Mouse (Mus musculus) cerebellum, adult 11 months (tissue): ENCODE results near the gene Serpinh1.

Source experiments
- DNase-seq: peaks from one replicate; pipeline ENCODE4 v3.0.0; 2022

Serpinh1 gene

DNA sequence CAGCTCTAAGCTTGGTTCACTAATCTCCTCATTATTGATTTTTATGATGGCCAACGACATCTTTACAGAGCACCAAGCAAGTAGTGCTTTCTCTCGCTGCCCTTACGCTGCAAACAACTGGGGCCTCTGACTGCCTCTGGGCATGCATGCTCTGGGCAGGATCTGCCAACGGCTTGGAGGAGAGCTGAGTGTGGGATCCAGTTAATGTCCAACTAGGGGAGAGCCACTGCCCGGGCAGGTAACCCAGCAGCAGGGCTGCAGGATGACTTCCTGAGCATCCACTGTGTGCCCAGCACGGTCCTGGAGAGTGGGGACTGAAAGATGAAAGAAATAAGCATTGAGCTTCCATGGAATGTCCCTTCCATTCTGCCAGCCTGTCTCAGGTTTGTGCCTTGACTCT lies 13.7 kb upstream of the Serpinh1 start:
- no peak for DNase-seq

GRCm38 (mm10) chr7:99365069-99365468 lies 12.0 kb upstream of the Serpinh1 start:
- DNase-seq, result peak; percentile 44

DNA sequence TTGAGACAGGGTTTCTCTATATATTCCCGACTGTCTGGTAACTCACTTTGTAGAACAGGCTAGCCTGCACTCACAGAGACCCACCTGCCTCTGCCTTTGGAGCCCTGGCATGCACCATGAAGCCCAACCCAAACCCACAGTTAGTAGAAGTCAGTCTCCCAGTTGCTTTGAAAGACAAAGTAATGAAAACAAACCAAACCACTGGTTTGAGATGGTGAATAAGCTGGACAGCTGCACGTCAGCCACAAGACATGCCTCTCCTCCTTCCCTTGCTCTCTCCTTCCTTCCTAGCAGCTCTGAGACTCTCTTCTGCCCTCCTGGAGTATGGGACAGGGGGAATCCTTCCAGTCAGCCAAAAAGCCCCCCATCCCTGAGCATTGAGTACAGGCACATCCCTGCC lies 9.1 kb upstream of the Serpinh1 start:
- no peak for DNase-seq

GRCm38 (mm10) chr7:99360803-99361414 lies 7.9 kb upstream of the Serpinh1 start:
- no peak for DNase-seq

GRCm38 (mm10) chr7:99360021-99360802 lies 7.2 kb upstream of the Serpinh1 start:
- no peak for DNase-seq

- no peak for DNase-seq
Measured at GRCm38 (mm10) chr7:99358371-99358770, 5.3 kb upstream of the Serpinh1 start.

DNA sequence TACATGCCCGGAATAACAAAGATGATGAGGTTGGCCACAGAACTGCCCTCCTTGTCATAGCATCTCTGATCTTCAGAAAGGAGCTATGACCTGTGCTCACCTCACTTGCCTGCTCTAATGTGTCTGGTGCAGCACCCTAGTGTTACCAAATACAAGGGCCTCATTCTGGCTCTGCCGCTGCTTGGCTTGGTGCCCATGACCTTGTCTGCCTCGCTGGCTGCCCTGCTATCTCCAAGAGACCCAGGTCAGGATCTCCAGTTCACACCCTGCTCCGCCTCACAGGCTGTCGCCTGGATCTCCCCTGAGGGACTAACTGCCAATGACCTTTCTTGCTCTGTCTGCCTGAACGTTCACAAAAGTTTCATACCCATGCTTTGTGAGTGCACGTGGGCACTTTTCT lies 4.2 kb upstream of the Serpinh1 start:
- no peak for DNase-seq

- DNase-seq, result no peak
Measured at GRCm38 (mm10) chr7:99356244-99356930, 3.3 kb upstream of the Serpinh1 start.

GRCm38 (mm10) chr7:99355731-99356131 lies 2.7 kb upstream of the Serpinh1 start:
- no peak for DNase-seq

GRCm38 (mm10) chr7:99351802-99352517 lies 1.1 kb downstream of the Serpinh1 start:
- DNase-seq, result no peak

DNA sequence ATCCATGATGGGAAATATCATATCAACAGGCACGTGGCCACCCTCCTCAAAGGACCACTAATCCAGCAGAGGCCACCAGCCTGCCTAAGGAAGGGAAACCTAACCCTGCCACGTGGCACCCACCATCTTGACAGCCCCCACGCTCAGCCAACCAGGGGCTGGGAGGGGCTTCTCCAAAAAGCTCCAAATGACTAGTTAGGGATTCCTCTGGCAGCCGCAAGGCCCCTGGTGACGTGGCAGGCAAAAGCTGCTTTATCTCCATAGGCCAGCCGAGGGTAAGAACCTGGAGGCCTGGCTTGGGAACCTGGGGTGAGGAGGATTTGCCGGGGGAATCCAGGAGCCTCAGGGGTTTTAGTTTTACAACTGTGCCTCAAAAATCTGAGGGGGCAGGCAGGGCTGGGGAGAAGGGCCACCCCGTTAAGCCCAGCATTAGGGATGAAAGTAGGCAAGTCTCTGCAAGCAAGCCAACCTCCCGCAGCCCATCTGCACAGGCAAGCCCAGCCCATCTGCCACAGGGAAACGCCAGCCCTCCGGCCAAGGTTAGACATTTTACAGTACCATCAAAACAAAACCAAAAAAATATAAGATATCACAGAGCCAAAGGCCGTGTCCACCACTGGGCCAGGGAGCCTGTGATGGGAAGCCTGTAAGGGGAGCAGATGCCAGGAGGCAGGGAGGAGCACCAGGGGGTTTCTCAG lies 1.8 kb downstream of the Serpinh1 start:
- DNase-seq, result peak; percentile 55

DNA sequence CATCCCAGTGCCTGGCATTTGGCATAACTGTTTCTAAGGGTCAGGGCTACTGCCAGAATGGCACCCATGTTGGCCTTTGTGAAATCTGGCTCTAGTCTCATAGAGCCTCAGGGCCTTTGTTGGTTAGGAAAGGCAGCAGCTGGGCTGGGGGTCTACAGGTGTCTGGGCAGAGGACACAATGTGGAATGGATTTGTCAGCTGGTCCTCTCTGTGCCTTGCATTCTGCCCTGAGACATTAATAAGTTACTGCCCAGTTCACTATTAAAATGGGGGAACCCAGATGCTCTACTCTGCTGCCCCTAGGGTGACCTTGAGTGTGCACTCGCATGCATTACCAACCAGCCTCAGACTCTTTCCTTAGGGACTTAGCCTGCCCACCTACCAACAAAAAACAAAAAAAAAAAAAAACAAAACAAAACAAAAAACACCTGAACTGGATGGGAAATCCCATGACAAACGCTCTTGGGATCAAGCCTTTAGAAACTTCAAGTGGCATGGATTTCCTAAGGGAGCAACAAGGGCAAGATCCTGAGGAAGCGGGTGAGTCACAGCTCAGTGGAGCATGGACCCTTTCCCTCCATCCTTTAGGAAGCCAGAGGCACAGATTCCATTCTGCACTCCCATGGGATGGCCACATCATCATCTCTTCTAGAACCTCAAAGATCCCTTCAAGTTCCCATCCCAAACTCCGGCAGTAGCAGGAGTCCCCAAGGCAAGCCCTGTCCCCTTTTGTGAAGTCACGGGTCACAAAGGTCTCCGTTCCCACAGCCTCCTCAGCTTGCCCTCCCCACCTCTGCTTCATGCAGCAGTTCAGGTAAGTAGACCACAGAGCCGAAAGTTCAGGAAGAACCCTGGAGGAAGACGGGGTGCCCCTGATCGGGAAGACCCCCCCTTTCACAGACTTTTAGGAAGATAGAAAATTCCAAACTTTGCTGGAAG lies 3.0 kb downstream of the Serpinh1 start:
- DNase-seq, result no peak

- no peak for DNase-seq
Measured at GRCm38 (mm10) chr7:99348883-99349282, 4.2 kb downstream of the Serpinh1 start.

GRCm38 (mm10) chr7:99347268-99347667 lies 5.8 kb downstream of the Serpinh1 start:
- DNase-seq, result no peak

DNA sequence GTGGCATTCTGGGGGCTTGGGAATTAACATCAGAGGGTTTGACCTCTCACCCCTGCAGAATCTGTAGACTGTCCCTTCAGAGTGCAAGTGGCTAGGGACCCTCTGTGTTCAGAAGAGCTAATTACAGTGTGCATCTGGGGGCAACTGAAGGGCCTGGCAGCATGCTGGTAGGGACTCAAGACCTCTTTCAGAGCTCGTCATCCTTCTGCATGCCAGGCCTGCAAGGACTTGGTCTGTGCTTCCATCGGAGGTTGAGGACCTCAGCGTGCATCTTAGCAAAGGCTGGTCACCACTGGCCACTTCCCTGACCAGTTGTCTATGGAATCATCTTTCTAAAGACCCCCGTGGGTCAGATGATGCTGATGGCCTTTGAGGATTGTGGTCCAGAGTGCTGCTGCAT lies 9.5 kb downstream of the Serpinh1 start:
- no peak for DNase-seq

GRCm38 (mm10) chr7:99340736-99341135 lies 12.3 kb downstream of the Serpinh1 start:
- DNase-seq, result no peak

DNA sequence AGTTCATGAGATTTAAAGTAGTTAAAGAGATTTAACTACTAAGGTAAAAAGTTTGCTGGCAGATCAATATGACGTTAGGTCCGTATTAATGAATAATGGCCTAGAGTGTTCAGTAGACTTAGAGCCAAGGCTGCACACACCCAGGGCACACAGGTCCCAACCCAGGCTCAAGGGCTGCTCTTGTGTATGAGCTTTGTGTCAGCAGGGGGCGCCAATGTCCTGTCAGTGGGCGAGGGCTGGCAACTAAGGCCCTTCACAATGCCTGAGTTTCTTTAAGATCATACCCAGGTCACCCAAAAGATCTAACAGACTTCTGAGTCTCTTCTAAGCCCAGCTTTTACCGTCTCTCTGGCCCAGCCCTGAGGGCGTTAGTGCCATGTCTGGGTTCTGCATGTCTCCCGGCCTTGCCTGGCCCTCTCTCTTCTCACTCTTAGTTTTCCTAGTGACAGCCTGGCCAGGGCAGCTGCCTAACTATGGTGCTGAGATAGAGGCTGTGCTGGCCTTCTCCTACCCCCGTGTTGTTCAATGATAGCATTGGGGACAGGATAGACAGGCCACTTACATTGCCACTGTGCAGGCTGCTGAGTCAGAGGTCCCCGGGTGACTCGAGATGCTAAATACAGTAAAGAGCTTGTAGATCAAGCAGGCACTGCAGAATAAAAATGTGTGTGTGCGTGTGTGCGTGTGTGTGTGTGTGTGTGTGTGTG lies 20.1 kb downstream of the Serpinh1 start:
- peak; percentile 50 for DNase-seq

DNA sequence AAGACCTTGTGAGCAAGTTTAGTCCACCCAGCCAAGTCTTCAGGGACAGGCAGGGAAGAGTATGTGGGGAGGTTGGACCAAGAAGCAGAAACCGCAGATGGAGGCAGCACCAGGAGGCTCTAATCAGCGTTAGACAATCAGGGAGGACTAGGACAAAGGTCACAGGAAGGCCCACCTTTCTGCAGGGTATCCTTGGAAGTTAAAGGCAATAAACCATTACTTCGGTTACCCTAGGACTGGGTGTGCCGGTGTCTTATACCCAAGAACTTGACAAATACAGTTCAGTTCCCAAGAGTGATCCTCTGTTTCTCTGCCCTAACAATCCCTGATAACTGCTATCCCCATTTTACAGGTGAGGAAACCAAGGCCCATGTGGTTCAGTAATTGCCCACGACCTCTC lies 23.0 kb downstream of the Serpinh1 start:
- DNase-seq, result no peak

DNA sequence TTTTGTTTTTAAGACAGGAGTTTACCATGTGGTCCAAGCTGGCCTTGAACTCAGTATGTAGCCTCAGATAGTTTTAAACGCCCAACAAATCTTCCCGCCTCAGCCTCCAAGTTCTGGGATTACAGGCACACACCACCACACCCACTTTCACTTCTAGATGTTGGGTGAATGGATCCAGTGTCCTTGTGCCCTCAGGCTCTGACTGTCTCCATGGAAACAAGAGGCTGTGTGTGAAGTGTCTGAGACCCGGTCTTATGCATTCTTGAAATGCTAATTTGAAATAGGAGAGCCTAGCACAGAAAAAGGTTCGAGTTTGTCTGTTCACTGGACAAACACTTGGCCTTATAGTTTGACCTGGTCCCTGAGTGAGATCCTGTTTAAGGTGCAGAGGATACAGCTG lies 24.2 kb downstream of the Serpinh1 start:
- DNase-seq, result no peak

DNA sequence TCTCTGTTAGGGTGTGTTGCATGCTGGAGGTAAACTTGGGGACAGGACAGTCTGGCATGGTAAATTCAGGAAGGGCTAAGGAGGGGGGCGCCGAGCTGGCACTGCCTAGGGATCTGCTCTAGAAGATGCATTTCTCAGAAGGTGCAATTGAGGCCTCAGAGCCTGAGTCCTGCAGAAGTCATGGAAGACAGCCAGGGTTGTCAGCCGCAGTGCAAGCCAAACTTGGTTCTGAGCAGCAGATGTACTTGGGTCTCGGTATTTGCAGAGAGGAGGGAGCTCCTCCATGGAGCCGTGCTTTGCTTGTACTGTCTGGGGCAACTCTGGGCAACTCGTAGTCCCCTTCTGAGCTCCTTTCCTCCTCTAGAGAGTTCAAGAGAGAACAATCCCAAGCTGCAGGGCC lies 26.9 kb downstream of the Serpinh1 start:
- DNase-seq, result no peak

DNA sequence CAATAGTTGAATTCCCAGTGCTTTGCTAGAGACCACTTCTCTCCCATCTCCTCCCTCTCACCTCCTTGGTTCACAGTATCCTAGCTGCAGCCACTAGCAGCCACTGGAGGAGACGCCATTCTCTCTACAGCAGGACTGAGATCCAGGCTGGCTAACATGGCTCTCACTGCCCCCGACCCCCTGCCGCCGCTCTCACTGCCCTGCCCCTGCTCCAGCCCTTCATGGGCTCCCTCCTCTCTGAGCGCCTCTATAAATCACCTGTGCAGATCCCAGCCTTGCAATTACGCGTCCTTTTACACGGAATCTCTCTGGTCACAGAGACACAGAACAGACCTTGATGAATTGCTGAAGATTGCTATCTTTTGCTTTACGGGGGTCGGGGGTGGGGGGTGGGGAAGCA lies 28.2 kb downstream of the Serpinh1 start:
- DNase-seq, result no peak
